ENCODE assay signal across 16 mouse cellular contexts in genomic region chr12:108698697-108699471, GRCm38 (mm10). TPM values are rescaled to one million over a fixed set of nuclear protein-coding genes. Genes with fewer than 3 reads are reported as not detected.
DNase-seq lines count a peak whose midpoint lies in the region; ATAC-seq and TF ChIP-seq lines count a peak whose summit lies in the region.
"Had no signal": no experiment of that assay in that cellular context is flagged by ENCODE, and none has a peak within 500 bp of the region (broad histone marks: within the 10 kb centered on the region; RNA-seq: fewer than 3 reads in every experiment).

No protein-coding gene starts in this region.

- intact Hi-C loops in heart, postnatal 36 days (cut with DNase I) = no loop called here

- no peaks in the 10 kb centered on the region for H3K9me3 ChIP-seq in heart, embryonic 16.5 days (replicated peaks; ENCODE audit: control insufficient read depth, low read length)
- H3K9me3 ChIP-seq in neural tube, embryonic 13.5 days = no peaks in the 10 kb centered on the region
- no peaks in the 10 kb centered on the region for H3K9me3 ChIP-seq in neural tube, embryonic 15.5 days (replicated peaks)
- no peaks in the 10 kb centered on the region for H3K9me3 ChIP-seq in stomach, postnatal 0 days (ENCODE audit: control insufficient read depth, low read length)
- H3K9me3 ChIP-seq: embryonic facial prominence, embryonic 12.5 days; forebrain, embryonic 12.5 days; liver, embryonic 13.5 days; midbrain, embryonic 10.5 days; neural tube, embryonic 12.5 days had no signal

- peaks cover 17% of the 10 kb centered on the region; the same call in 1 of the 2 replicates for H3K4me1 ChIP-seq in heart, embryonic 16.5 days (ENCODE audit: control insufficient read depth, insufficient read depth, low read length)
- H3K4me1 ChIP-seq in neural tube, embryonic 13.5 days (replicated peaks) = peaks cover 11% of the 10 kb centered on the region
- H3K4me1 ChIP-seq in neural tube, embryonic 15.5 days = peaks cover 11% of the 10 kb centered on the region
- H3K4me1 ChIP-seq in stomach, postnatal 0 days (replicated peaks; ENCODE audit: control insufficient read depth, insufficient read depth) = no peaks in the 10 kb centered on the region; the same call in 1 of the 2 replicates
- H3K4me1 ChIP-seq: liver, embryonic 13.5 days had no signal

- no peak overlapping the region for H3K4me2 ChIP-seq in heart, embryonic 16.5 days (ENCODE audit: low read depth, low read length)
- H3K4me2 ChIP-seq in neural tube, embryonic 13.5 days = no peak overlapping the region
- H3K4me2 ChIP-seq in neural tube, embryonic 15.5 days = no peak overlapping the region
- H3K4me2 ChIP-seq in stomach, postnatal 0 days (replicated peaks; ENCODE audit: low read depth) = no peak overlapping the region
- H3K4me2 ChIP-seq: embryonic facial prominence, embryonic 12.5 days; forebrain, embryonic 12.5 days; liver, embryonic 13.5 days; neural tube, embryonic 12.5 days had no signal

- no peak for DNase-seq in heart, postnatal 36 days
- DNase-seq in kidney, adult 9 months = peak; percentile 89
- DNase-seq in stomach, postnatal 0 days (ENCODE audit: low spot score) = peak; percentile 67
- no peak for DNase-seq in adrenal gland, postnatal 25 days
- DNase-seq: adrenal gland, postnatal 14 days; cerebellum, adult 2 months; liver, embryonic 13.5 days; right cerebral cortex, postnatal 14 days had no signal

- H3K27ac ChIP-seq in heart, embryonic 16.5 days (ENCODE audit: low read length) = 0 out of 2 replicates have a peak overlapping the region, but pooled peaks have one; percentile 7
- 0 out of 2 replicates have a peak overlapping the region, but pooled peaks have one; percentile 18 for H3K27ac ChIP-seq in neural tube, embryonic 13.5 days (replicated peaks)
- no peak overlapping the region for H3K27ac ChIP-seq in neural tube, embryonic 15.5 days (replicated peaks)
- peak overlapping the region; percentile 95 for H3K27ac ChIP-seq in stomach, postnatal 0 days (replicated peaks)
- H3K27ac ChIP-seq: embryonic facial prominence, embryonic 12.5 days; forebrain, embryonic 12.5 days; liver, embryonic 13.5 days; midbrain, embryonic 10.5 days; neural tube, embryonic 12.5 days had no signal

- ATAC-seq in heart, embryonic 16.5 days (replicated peaks; ENCODE audit: extremely low read depth, insufficient read depth, low FRiP score) = no peak
- ATAC-seq in neural tube, embryonic 13.5 days (ENCODE audit: low read depth) = no peak
- ATAC-seq in neural tube, embryonic 15.5 days (ENCODE audit: low FRiP score) = no peak
- peak; percentile 12 for ATAC-seq in stomach, postnatal 0 days (ENCODE audit: low FRiP score, low TSS enrichment)
- ATAC-seq: Patski had no signal

- no peaks in the 10 kb centered on the region for H3K36me3 ChIP-seq in heart, embryonic 16.5 days (ENCODE audit: control insufficient read depth, insufficient read depth)
- no peaks in the 10 kb centered on the region for H3K36me3 ChIP-seq in neural tube, embryonic 13.5 days
- no peaks in the 10 kb centered on the region for H3K36me3 ChIP-seq in neural tube, embryonic 15.5 days
- no peaks in the 10 kb centered on the region for H3K36me3 ChIP-seq in stomach, postnatal 0 days (ENCODE audit: control insufficient read depth, insufficient read depth, low read length)
- H3K36me3 ChIP-seq: embryonic facial prominence, embryonic 12.5 days; forebrain, embryonic 12.5 days; liver, embryonic 13.5 days; midbrain, embryonic 10.5 days; neural tube, embryonic 12.5 days had no signal

- 68% methylated on average over 11 of the region's 11 CpGs for WGBS in heart, embryonic 16.5 days
- 72% methylated on average over 11 of the region's 11 CpGs for WGBS in neural tube, embryonic 13.5 days
- WGBS in neural tube, embryonic 15.5 days = 64% methylated on average over 11 of the region's 11 CpGs
- 52% methylated on average over 11 of the region's 11 CpGs for WGBS in stomach, postnatal 0 days

- TF ChIP-seq CTCF in stomach, postnatal 0 days (IDR thresholded peaks at IDR 0.05; ENCODE audit: low read depth) = no peak

- H3K9ac ChIP-seq in heart, embryonic 16.5 days (ENCODE audit: low read length) = no peak overlapping the region
- no peak overlapping the region for H3K9ac ChIP-seq in neural tube, embryonic 13.5 days
- H3K9ac ChIP-seq in neural tube, embryonic 15.5 days (replicated peaks) = no peak overlapping the region
- no peak overlapping the region for H3K9ac ChIP-seq in stomach, postnatal 0 days (ENCODE audit: low read length)
- H3K9ac ChIP-seq: embryonic facial prominence, embryonic 12.5 days; forebrain, embryonic 12.5 days; liver, embryonic 13.5 days had no signal

- TF ChIP-seq EP300 in stomach, postnatal 0 days (optimal IDR thresholded peaks at IDR 0.05) = no peak

- no peak overlapping the region for H3K4me3 ChIP-seq in heart, embryonic 16.5 days (ENCODE audit: low read length)
- no peak overlapping the region for H3K4me3 ChIP-seq in neural tube, embryonic 13.5 days
- no peak overlapping the region for H3K4me3 ChIP-seq in neural tube, embryonic 15.5 days (replicated peaks)
- H3K4me3 ChIP-seq in stomach, postnatal 0 days (ENCODE audit: low read depth, low read length) = no peak overlapping the region
- H3K4me3 ChIP-seq: embryonic facial prominence, embryonic 12.5 days; forebrain, embryonic 12.5 days; liver, embryonic 13.5 days; midbrain, embryonic 10.5 days; neural tube, embryonic 12.5 days had no signal

- H3K27me3 ChIP-seq in heart, embryonic 16.5 days (ENCODE audit: control insufficient read depth, insufficient read depth, low read length) = peaks cover 20% of the 10 kb centered on the region
- peaks cover 35% of the 10 kb centered on the region for H3K27me3 ChIP-seq in neural tube, embryonic 13.5 days
- peaks cover 38% of the 10 kb centered on the region for H3K27me3 ChIP-seq in neural tube, embryonic 15.5 days (replicated peaks)
- H3K27me3 ChIP-seq in stomach, postnatal 0 days (ENCODE audit: control insufficient read depth, insufficient read depth, low read length) = no peaks in the 10 kb centered on the region
- H3K27me3 ChIP-seq: Patski had no signal

RNA-seq across cellular contexts. Expression of gene Degs2, which starts 3.2 kb away (rescaled TPM):
- 1.5 and 3.0 TPM in 2 replicates for polyA plus RNA-seq in heart, embryonic 16.5 days (2015; fragmentation: Nextera tagmentation; extraction: Ambion mirVana)
- under 1 TPM; 0.27 to 0.92 TPM for total RNA-seq in heart, postnatal 36 days (2021)
- 2.6 TPM in 2 replicates for polyA plus RNA-seq in neural tube, embryonic 13.5 days (2015; fragmentation: Nextera tagmentation; extraction: Ambion mirVana)
- polyA plus RNA-seq in neural tube, embryonic 15.5 days (2015; fragmentation: Nextera tagmentation; extraction: Ambion mirVana) = 2.4 and 8.7 TPM in 2 replicates
- polyA plus RNA-seq in stomach, postnatal 0 days (2015; fragmentation: Nextera tagmentation; extraction: Ambion mirVana) = 172 and 174 TPM in 2 replicates
- not detected in 2 replicates for total RNA-seq in adrenal gland, postnatal 25 days (2021)
- total RNA-seq: adrenal gland, postnatal 14 days had no signal

Comparison
In these comparisons a context has a peak if more than half of its experiments do, and no peak if none do; other contexts are left out.
1. DNase-seq: peak in kidney, adult 9 months (single experiment) and stomach, postnatal 0 days (single experiment); none in heart, postnatal 36 days (0 of 2) and adrenal gland, postnatal 25 days (single experiment).
2. RNA of gene Degs2, which starts 3.2 kb away (polyA plus RNA-seq): 172 to 174 TPM in stomach, postnatal 0 days; 1.5 to 3.0 TPM in heart, embryonic 16.5 days, 2.6 TPM in neural tube, embryonic 13.5 days and 2.4 to 8.7 TPM in neural tube, embryonic 15.5 days; every median in the first group is over 10 times any median in the second.